Mouse (Mus musculus): ENCODE data around the gene Inpp5f. TPM values are rescaled to one million over a fixed set of nuclear protein-coding genes. Genes with fewer than 3 reads are reported as not detected.
A peak's percentile ranks its signal among the peaks of the same experiment; 100 is the strongest.
"Not testable (repeated sequence)": the region's sequence is repeated elsewhere in the genome, so short reads cannot be mapped to it uniquely, and the experiment has no call there.

Gene Inpp5f
- polyA plus RNA-seq, 1 experiment from 2014 or later = 51.1 TPM

GRCm38 (mm10) chr7:128601826-128602225 lies 9.3 kb upstream of the Inpp5f start:
- DNase-seq (ENCODE audit: low spot score) (no peak), ATAC-seq (replicated peaks; ENCODE audit: insufficient number of reproducible peaks, low FRiP score, low TSS enrichment, low read depth) (no peak)
- H3K4me1 ChIP-seq (ENCODE audit: control insufficient read depth, insufficient read depth, low read length) = no peaks in the 10 kb centered on the region
- H3K4me3 ChIP-seq (ENCODE audit: low read depth, low read length) = no peak overlapping the region
- H3K27me3 ChIP-seq (ENCODE audit: control insufficient read depth, insufficient read depth, low read length) = no peaks in the 10 kb centered on the region
- H3K27ac ChIP-seq (replicated peaks; ENCODE audit: low read depth, low read length) = no peak overlapping the region
- 75% methylated on average over 5 of the region's 5 CpGs for WGBS
- H3K36me3 ChIP-seq (replicated peaks; ENCODE audit: control insufficient read depth, insufficient read depth, low read depth, low read length) = no peaks in the 10 kb centered on the region
- no peak overlapping the region for H3K4me2 ChIP-seq (ENCODE audit: low read depth, low read length)
- no peaks in the 10 kb centered on the region; the same call in 1 of the 2 replicates for H3K9me3 ChIP-seq (replicated peaks; ENCODE audit: control insufficient read depth, low read length)
- no peak overlapping the region for H3K9ac ChIP-seq (replicated peaks; ENCODE audit: low read length)

- not testable (repeated sequence) for ATAC-seq (replicated peaks; ENCODE audit: insufficient number of reproducible peaks, low FRiP score, low TSS enrichment, low read depth); H3K4me3 ChIP-seq (ENCODE audit: low read depth, low read length); H3K9ac ChIP-seq (replicated peaks; ENCODE audit: low read length); H3K4me1 ChIP-seq (ENCODE audit: control insufficient read depth, insufficient read depth, low read length); DNase-seq (ENCODE audit: low spot score); H3K4me2 ChIP-seq (ENCODE audit: low read depth, low read length); H3K27me3 ChIP-seq (ENCODE audit: control insufficient read depth, insufficient read depth, low read length); H3K27ac ChIP-seq (replicated peaks; ENCODE audit: low read depth, low read length); H3K9me3 ChIP-seq (replicated peaks; ENCODE audit: control insufficient read depth, low read length); H3K36me3 ChIP-seq (replicated peaks; ENCODE audit: control insufficient read depth, insufficient read depth, low read depth, low read length)
- WGBS = 96% methylated on average over 7 of the region's 9 CpGs
Measured at GRCm38 (mm10) chr7:128609936-128610335, 1.2 kb upstream of the Inpp5f start.

GRCm38 (mm10) chr7:128610490-128610889 lies 638 bp upstream of the Inpp5f start:
- peak; percentile 52 for ATAC-seq (replicated peaks; ENCODE audit: insufficient number of reproducible peaks, low FRiP score, low TSS enrichment, low read depth)
- no peaks in the 10 kb centered on the region for H3K9me3 ChIP-seq (replicated peaks; ENCODE audit: control insufficient read depth, low read length)
- H3K4me3 ChIP-seq (ENCODE audit: low read depth, low read length) = peak overlapping the region; percentile 69
- H3K27me3 ChIP-seq (ENCODE audit: control insufficient read depth, insufficient read depth, low read length) = no peaks in the 10 kb centered on the region
- H3K9ac ChIP-seq (replicated peaks; ENCODE audit: low read length) = 0 out of 2 replicates have a peak overlapping the region, but pooled peaks have one; percentile 22
- 89% methylated on average over 6 of the region's 6 CpGs for WGBS
- H3K4me2 ChIP-seq (ENCODE audit: low read depth, low read length) = peak overlapping the region; percentile 24
- no peaks in the 10 kb centered on the region for H3K36me3 ChIP-seq (replicated peaks; ENCODE audit: control insufficient read depth, insufficient read depth, low read depth, low read length)
- no peaks in the 10 kb centered on the region for H3K4me1 ChIP-seq (ENCODE audit: control insufficient read depth, insufficient read depth, low read length)
- H3K27ac ChIP-seq (replicated peaks; ENCODE audit: low read depth, low read length) = no peak overlapping the region
- no peak for DNase-seq (ENCODE audit: low spot score)

GRCm38 (mm10) chr7:128611799-128612411 lies 777 bp downstream of the Inpp5f start:
- Histone ChIP-seq H3K27me3 (ENCODE audit: control insufficient read depth, insufficient read depth, low read length) (no peaks in the 10 kb centered on the region), H3K4me3 (ENCODE audit: low read depth, low read length) (peak overlapping the region; percentile 69), H3K27ac (replicated peaks; ENCODE audit: low read depth, low read length) (peak overlapping the region; percentile 60), H3K9me3 (replicated peaks; ENCODE audit: control insufficient read depth, low read length) (no peaks in the 10 kb centered on the region), H3K4me2 (ENCODE audit: low read depth, low read length) (peak overlapping the region; percentile 77), H3K4me1 (ENCODE audit: control insufficient read depth, insufficient read depth, low read length) (no peaks in the 10 kb centered on the region), H3K36me3 (replicated peaks; ENCODE audit: control insufficient read depth, insufficient read depth, low read depth, low read length) (no peaks in the 10 kb centered on the region), H3K9ac (replicated peaks; ENCODE audit: low read length) (peak overlapping the region; percentile 80)
- whole genome bisulfite sequencing = 18% methylated on average over 22 of the region's 22 CpGs
- ATAC-seq (replicated peaks; ENCODE audit: insufficient number of reproducible peaks, low FRiP score, low TSS enrichment, low read depth) = no peak
- DNase-seq (ENCODE audit: low spot score) = no peak

- no peak overlapping the region for H3K27ac ChIP-seq (replicated peaks; ENCODE audit: low read depth, low read length)
- WGBS = 76% methylated on average over 12 of the region's 12 CpGs
- H3K4me3 ChIP-seq (ENCODE audit: low read depth, low read length) = no peak overlapping the region
- no peaks in the 10 kb centered on the region for H3K27me3 ChIP-seq (ENCODE audit: control insufficient read depth, insufficient read depth, low read length)
- DNase-seq (ENCODE audit: low spot score) (no peak), ATAC-seq (replicated peaks; ENCODE audit: insufficient number of reproducible peaks, low FRiP score, low TSS enrichment, low read depth) (no peak)
- no peaks in the 10 kb centered on the region for H3K9me3 ChIP-seq (replicated peaks; ENCODE audit: control insufficient read depth, low read length)
- no peaks in the 10 kb centered on the region for H3K36me3 ChIP-seq (replicated peaks; ENCODE audit: control insufficient read depth, insufficient read depth, low read depth, low read length)
- no peak overlapping the region for H3K4me2 ChIP-seq (ENCODE audit: low read depth, low read length)
- H3K4me1 ChIP-seq (ENCODE audit: control insufficient read depth, insufficient read depth, low read length) = no peaks in the 10 kb centered on the region
- no peak overlapping the region for H3K9ac ChIP-seq (replicated peaks; ENCODE audit: low read length)
Measured at GRCm38 (mm10) chr7:128612521-128613181, 1.5 kb downstream of the Inpp5f start.

GRCm38 (mm10) chr7:128613578-128613977 lies 2.5 kb downstream of the Inpp5f start:
- H3K9me3 ChIP-seq (replicated peaks; ENCODE audit: control insufficient read depth, low read length) = no peaks in the 10 kb centered on the region
- DNase-seq (ENCODE audit: low spot score) = no peak

GRCm38 (mm10) chr7:128617587-128617986 lies 6.5 kb downstream of the Inpp5f start:
- Histone ChIP-seq H3K4me2 (ENCODE audit: low read depth, low read length) (no peak overlapping the region), H3K9ac (replicated peaks; ENCODE audit: low read length) (no peak overlapping the region), H3K4me1 (ENCODE audit: control insufficient read depth, insufficient read depth, low read length) (no peaks in the 10 kb centered on the region), H3K4me3 (ENCODE audit: low read depth, low read length) (no peak overlapping the region), H3K27ac (replicated peaks; ENCODE audit: low read depth, low read length) (no peak overlapping the region), H3K36me3 (replicated peaks; ENCODE audit: control insufficient read depth, insufficient read depth, low read depth, low read length) (no peaks in the 10 kb centered on the region), H3K27me3 (ENCODE audit: control insufficient read depth, insufficient read depth, low read length) (no peaks in the 10 kb centered on the region), H3K9me3 (replicated peaks; ENCODE audit: control insufficient read depth, low read length) (no peaks in the 10 kb centered on the region)
- WGBS = 89% methylated on average over 1 of the region's 1 CpGs
- DNase-seq (ENCODE audit: low spot score) = no peak
- ATAC-seq (replicated peaks; ENCODE audit: insufficient number of reproducible peaks, low FRiP score, low TSS enrichment, low read depth) = no peak

More at GRCm38 (mm10) chr7:128613578-128613977, 2.5 kb downstream of the Inpp5f start:
- Histone ChIP-seq H3K9ac (replicated peaks; ENCODE audit: low read length) (no peak overlapping the region), H3K27ac (replicated peaks; ENCODE audit: low read depth, low read length) (no peak overlapping the region), H3K4me2 (ENCODE audit: low read depth, low read length) (no peak overlapping the region), H3K4me1 (ENCODE audit: control insufficient read depth, insufficient read depth, low read length) (no peaks in the 10 kb centered on the region), H3K4me3 (ENCODE audit: low read depth, low read length) (no peak overlapping the region), H3K27me3 (ENCODE audit: control insufficient read depth, insufficient read depth, low read length) (no peaks in the 10 kb centered on the region), H3K36me3 (replicated peaks; ENCODE audit: control insufficient read depth, insufficient read depth, low read depth, low read length) (no peaks in the 10 kb centered on the region)
- WGBS = 84% methylated on average over 2 of the region's 2 CpGs
- ATAC-seq (replicated peaks; ENCODE audit: insufficient number of reproducible peaks, low FRiP score, low TSS enrichment, low read depth) = no peak

GRCm38 (mm10) chr7:128620178-128620577 lies 9.1 kb downstream of the Inpp5f start:
- Histone ChIP-seq H3K27me3 (ENCODE audit: control insufficient read depth, insufficient read depth, low read length) (no peaks in the 10 kb centered on the region), H3K4me2 (ENCODE audit: low read depth, low read length) (no peak overlapping the region), H3K36me3 (replicated peaks; ENCODE audit: control insufficient read depth, insufficient read depth, low read depth, low read length) (no peaks in the 10 kb centered on the region), H3K4me1 (ENCODE audit: control insufficient read depth, insufficient read depth, low read length) (no peaks in the 10 kb centered on the region), H3K9me3 (replicated peaks; ENCODE audit: control insufficient read depth, low read length) (no peaks in the 10 kb centered on the region), H3K9ac (replicated peaks; ENCODE audit: low read length) (no peak overlapping the region), H3K4me3 (ENCODE audit: low read depth, low read length) (no peak overlapping the region), H3K27ac (replicated peaks; ENCODE audit: low read depth, low read length) (no peak overlapping the region)
- DNase-seq (ENCODE audit: low spot score) = no peak
- WGBS = 89% methylated on average over 1 of the region's 1 CpGs
- ATAC-seq (replicated peaks; ENCODE audit: insufficient number of reproducible peaks, low FRiP score, low TSS enrichment, low read depth) = no peak

Measured in embryonic facial prominence, embryonic 11.5 days (tissue).